Mouse (Mus musculus) ES-E14 (cell line): Measurements from ENCODE around the gene Tm2d1.

Experiments
- CHD2 ChIP-seq: IDR thresholded peaks from 2 replicates; pipeline ENCODE4 v1.6.1; 2014; ENCODE audit warnings: mild to moderate bottlenecking, low read depth, low read length, inconsistent platforms
- HCFC1 ChIP-seq: IDR thresholded peaks from 2 replicates; pipeline ENCODE4 v1.6.1; 2012; ENCODE audit warnings: low read length, inconsistent platforms, borderline replicate concordance; ENCODE audit not compliant: insufficient read depth
- ZC3H11A ChIP-seq: IDR thresholded peaks from 2 replicates; pipeline ENCODE4 v1.6.1; 2012; ENCODE audit warnings: low read depth, mild to moderate bottlenecking, inconsistent platforms, low read length, borderline replicate concordance
- ZNF384 ChIP-seq: IDR thresholded peaks from 2 replicates; pipeline ENCODE4 v1.6.1; 2012; ENCODE audit warnings: low read depth, low read length, inconsistent platforms

GRCm38 (mm10) chr4:98428371-98428770, 45.3 kb upstream of the Tm2d1 start:
- TF ChIP-seq HCFC1: no peak
- TF ChIP-seq ZC3H11A: no peak
- TF ChIP-seq CHD2: no peak
- no peak for TF ChIP-seq ZNF384
